Mouse (Mus musculus): Measurements from ENCODE around the gene Rab3a. TPM values are rescaled to one million over a fixed set of nuclear protein-coding genes. Genes with fewer than 3 reads are reported as not detected.

The Rab3a gene
- polyA plus RNA-seq, 1 experiment from 2014 or later, result 12.3 TPM

- ATAC-seq (ENCODE audit: insufficient number of reproducible peaks, low FRiP score, low TSS enrichment, low read depth), result no peak
- no peak overlapping the region for H3K4me2 ChIP-seq (ENCODE audit: low read depth, severe bottlenecking)
- H3K9ac ChIP-seq (ENCODE audit: low read length), result no peak overlapping the region
- 22% methylated on average over 11 of the region's 11 CpGs for WGBS
- no peaks in the 10 kb centered on the region for H3K9me3 ChIP-seq (ENCODE audit: control insufficient read depth, low read length)
- H3K27me3 ChIP-seq (ENCODE audit: control insufficient read depth, insufficient read depth, low read length), result peaks cover 6% of the 10 kb centered on the region
- DNase-seq (ENCODE audit: low spot score), result peak; percentile 79
- no peaks in the 10 kb centered on the region; the same call in 1 of the 2 replicates for H3K36me3 ChIP-seq (ENCODE audit: control insufficient read depth, insufficient read depth, low read length)
- no peak overlapping the region for H3K4me3 ChIP-seq (ENCODE audit: low read depth, low read length)
- H3K27ac ChIP-seq (replicated peaks; ENCODE audit: low read depth, low read length), result no peak overlapping the region
- H3K4me1 ChIP-seq (ENCODE audit: control insufficient read depth, insufficient read depth, low read length), result peaks cover 11% of the 10 kb centered on the region
These were observed 2.3 kb upstream of the Rab3a start for GRCm38 (mm10) chr8:70752000-70752764.

DNA sequence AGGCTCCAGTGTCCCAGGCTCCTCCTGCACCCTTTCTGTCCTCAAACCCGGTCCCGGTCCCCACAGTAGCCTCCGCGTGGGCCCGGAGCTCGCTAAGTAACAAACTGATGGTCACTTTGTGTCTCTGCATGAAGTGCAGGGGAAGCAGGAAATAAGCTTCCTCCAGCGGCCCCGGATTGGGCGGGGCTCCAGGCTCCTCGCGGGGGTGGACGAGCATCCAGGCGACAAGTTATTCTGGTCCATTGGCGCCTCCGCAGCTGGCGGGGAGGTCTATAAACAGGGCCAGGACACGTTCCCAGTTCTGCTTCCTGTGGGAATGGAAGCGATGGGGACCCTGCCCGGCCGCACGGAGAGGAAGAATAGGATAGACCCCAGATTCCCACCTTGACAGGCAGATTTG, 1.3 kb upstream of the Rab3a start:
- no peaks in the 10 kb centered on the region; the same call in 1 of the 2 replicates for H3K36me3 ChIP-seq (ENCODE audit: control insufficient read depth, insufficient read depth, low read length)
- no peak for ATAC-seq (ENCODE audit: insufficient number of reproducible peaks, low FRiP score, low TSS enrichment, low read depth)
- no peaks in the 10 kb centered on the region; the same call in 1 of the 2 replicates for H3K27me3 ChIP-seq (ENCODE audit: control insufficient read depth, insufficient read depth, low read length)
- no peak overlapping the region for H3K4me3 ChIP-seq (ENCODE audit: low read depth, low read length)
- 19% methylated on average over 21 of the region's 21 CpGs for WGBS
- peak overlapping the region; percentile 37; the same call in 1 of the 2 replicates for H3K9ac ChIP-seq (ENCODE audit: low read length)
- peak overlapping the region; percentile 58; the same call in 1 of the 2 replicates for H3K27ac ChIP-seq (replicated peaks; ENCODE audit: low read depth, low read length)
- peaks cover 11% of the 10 kb centered on the region for H3K4me1 ChIP-seq (ENCODE audit: control insufficient read depth, insufficient read depth, low read length)
- DNase-seq (ENCODE audit: low spot score), result peak; percentile 55
- H3K4me2 ChIP-seq (ENCODE audit: low read depth, severe bottlenecking), result peak overlapping the region; percentile 22; the same call in 1 of the 2 replicates
- H3K9me3 ChIP-seq (ENCODE audit: control insufficient read depth, low read length), result no peaks in the 10 kb centered on the region

GRCm38 (mm10) chr8:70754871-70755660, 587 bp downstream of the Rab3a start:
- Histone ChIP-seq H3K36me3 (ENCODE audit: control insufficient read depth, insufficient read depth, low read length) (peaks cover 3% of the 10 kb centered on the region; the same call in 1 of the 2 replicates), H3K27ac (replicated peaks; ENCODE audit: low read depth, low read length) (no peak overlapping the region), H3K27me3 (ENCODE audit: control insufficient read depth, insufficient read depth, low read length) (no peaks in the 10 kb centered on the region), H3K4me2 (ENCODE audit: low read depth, severe bottlenecking) (peak overlapping the region; percentile 84), H3K4me3 (ENCODE audit: low read depth, low read length) (peak overlapping the region; percentile 60), H3K9me3 (ENCODE audit: control insufficient read depth, low read length) (no peaks in the 10 kb centered on the region), H3K4me1 (ENCODE audit: control insufficient read depth, insufficient read depth, low read length) (peaks cover 14% of the 10 kb centered on the region), H3K9ac (ENCODE audit: low read length) (peak overlapping the region; percentile 64)
- DNase-seq (ENCODE audit: low spot score) (peak; percentile 65), ATAC-seq (ENCODE audit: insufficient number of reproducible peaks, low FRiP score, low TSS enrichment, low read depth) (peak; percentile 4)
- 17% methylated on average over 50 of the region's 50 CpGs for WGBS

DNA sequence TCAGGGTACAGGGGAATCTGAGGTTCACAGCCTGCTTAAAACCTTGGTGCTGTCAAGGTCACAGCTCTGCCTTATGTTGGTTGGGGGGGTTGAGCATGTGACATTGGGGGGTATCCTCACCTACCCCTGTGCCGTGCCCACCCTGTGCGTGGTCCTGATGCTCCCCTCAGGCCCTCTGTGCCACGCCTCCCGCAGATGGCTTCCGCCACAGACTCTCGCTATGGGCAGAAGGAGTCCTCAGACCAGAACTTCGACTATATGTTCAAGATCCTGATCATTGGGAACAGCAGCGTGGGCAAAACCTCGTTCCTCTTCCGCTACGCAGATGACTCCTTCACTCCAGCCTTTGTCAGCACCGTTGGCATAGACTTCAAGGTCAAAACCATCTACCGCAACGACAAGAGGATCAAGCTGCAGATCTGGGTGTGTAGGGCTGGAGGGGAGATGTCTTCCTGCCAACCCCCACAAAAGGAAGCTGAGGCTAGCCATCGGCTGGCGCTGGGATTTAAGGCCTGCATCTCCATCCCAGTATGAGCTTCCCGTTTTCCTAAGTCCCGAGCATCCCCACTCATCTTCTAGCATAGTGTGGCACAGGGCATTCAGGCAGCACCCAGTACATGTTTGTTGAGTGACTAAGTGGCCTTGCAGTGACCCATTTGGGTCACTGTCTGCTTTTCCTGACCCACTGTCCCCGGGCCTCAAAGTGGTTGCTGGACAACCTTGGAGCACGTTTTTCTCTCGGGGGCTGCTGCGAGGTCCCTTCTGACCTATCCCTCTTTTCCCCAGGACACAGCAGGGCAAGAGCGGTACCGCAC, 1.4 kb downstream of the Rab3a start:
- peaks cover 14% of the 10 kb centered on the region for H3K4me1 ChIP-seq (ENCODE audit: control insufficient read depth, insufficient read depth, low read length)
- WGBS, result 84% methylated on average over 24 of the region's 24 CpGs
- peak overlapping the region; percentile 84; the same call in 1 of the 2 replicates for H3K4me2 ChIP-seq (ENCODE audit: low read depth, severe bottlenecking)
- no peaks in the 10 kb centered on the region for H3K27me3 ChIP-seq (ENCODE audit: control insufficient read depth, insufficient read depth, low read length)
- ATAC-seq (ENCODE audit: insufficient number of reproducible peaks, low FRiP score, low TSS enrichment, low read depth), result no peak
- peaks cover 3% of the 10 kb centered on the region; the same call in 1 of the 2 replicates for H3K36me3 ChIP-seq (ENCODE audit: control insufficient read depth, insufficient read depth, low read length)
- no peak overlapping the region for H3K27ac ChIP-seq (replicated peaks; ENCODE audit: low read depth, low read length)
- no peak overlapping the region for H3K4me3 ChIP-seq (ENCODE audit: low read depth, low read length)
- no peak for DNase-seq (ENCODE audit: low spot score)
- H3K9ac ChIP-seq (ENCODE audit: low read length), result no peak overlapping the region
- H3K9me3 ChIP-seq (ENCODE audit: control insufficient read depth, low read length), result no peaks in the 10 kb centered on the region

DNA sequence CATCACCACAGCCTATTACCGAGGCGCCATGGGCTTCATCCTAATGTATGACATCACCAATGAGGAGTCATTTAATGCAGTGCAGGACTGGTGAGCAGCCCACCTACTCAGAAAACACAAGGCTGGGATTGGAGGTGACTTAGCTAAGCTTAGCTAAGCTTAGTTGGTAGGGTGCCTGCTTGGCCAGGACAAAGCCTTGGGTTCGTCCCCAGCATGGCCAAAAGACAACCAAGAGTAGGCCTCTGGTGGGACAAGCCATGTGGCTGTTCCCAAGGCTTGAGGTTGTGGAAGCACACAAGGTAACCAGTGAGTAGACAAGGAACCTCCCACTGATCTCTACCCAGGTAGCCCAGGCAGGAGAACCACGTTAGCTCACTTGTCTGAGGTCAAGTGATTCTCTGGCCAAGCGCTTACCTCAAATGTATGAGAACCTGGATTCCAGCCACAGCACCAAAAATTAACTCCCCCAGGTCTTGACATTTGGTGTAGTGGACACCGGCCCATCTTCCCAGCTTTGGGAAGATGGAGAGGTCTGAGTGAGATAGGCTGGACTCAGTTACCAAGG, 2.1 kb downstream of the Rab3a start:
- DNase-seq (ENCODE audit: low spot score) (no peak), ATAC-seq (ENCODE audit: insufficient number of reproducible peaks, low FRiP score, low TSS enrichment, low read depth) (no peak)
- H3K9me3 ChIP-seq (ENCODE audit: control insufficient read depth, low read length), result no peaks in the 10 kb centered on the region
- H3K27me3 ChIP-seq (ENCODE audit: control insufficient read depth, insufficient read depth, low read length), result no peaks in the 10 kb centered on the region
- 92% methylated on average over 6 of the region's 6 CpGs for WGBS
- H3K4me2 ChIP-seq (ENCODE audit: low read depth, severe bottlenecking), result no peak overlapping the region
- H3K27ac ChIP-seq (replicated peaks; ENCODE audit: low read depth, low read length), result no peak overlapping the region
- H3K36me3 ChIP-seq (ENCODE audit: control insufficient read depth, insufficient read depth, low read length), result peaks cover 3% of the 10 kb centered on the region; the same call in 1 of the 2 replicates
- no peak overlapping the region for H3K4me3 ChIP-seq (ENCODE audit: low read depth, low read length)
- no peak overlapping the region for H3K9ac ChIP-seq (ENCODE audit: low read length)
- peaks cover 14% of the 10 kb centered on the region for H3K4me1 ChIP-seq (ENCODE audit: control insufficient read depth, insufficient read depth, low read length)

DNA sequence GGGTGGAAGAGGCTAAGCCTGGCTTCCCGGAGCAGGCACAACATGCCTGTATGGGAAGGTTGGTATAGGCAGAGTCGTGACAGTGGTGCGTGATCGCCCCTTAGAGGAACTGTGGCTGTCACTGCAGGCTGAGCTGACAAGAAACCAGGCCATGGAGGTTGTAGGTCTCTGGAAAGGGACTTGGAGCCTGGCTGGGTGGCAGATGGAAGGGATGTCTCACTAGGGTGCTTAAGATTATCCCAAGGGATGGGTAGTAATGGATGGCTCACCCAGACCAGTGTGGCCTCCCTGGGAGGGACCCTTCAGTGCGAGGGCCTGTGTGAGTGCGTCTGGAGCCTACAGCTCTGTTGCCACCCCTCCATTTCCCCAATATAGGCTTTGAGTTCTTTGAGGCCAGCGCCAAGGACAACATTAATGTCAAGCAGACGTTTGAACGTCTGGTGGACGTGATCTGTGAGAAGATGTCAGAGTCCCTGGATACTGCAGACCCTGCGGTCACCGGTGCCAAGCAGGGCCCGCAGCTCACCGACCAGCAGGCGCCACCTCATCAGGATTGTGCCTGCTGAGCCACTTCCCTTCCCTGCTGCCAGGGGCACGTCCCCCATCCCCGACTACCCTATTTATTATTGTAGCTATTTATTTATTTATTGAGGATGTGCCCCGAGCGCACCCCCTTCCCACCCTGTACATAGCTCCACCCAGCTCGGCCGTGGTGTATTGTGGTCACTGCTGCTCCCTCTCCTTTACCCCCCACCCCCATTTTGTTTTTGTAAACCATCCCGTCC, 3.2 kb downstream of the Rab3a start:
- Histone ChIP-seq H3K4me2 (ENCODE audit: low read depth, severe bottlenecking) (no peak overlapping the region), H3K9me3 (ENCODE audit: control insufficient read depth, low read length) (no peaks in the 10 kb centered on the region), H3K4me3 (ENCODE audit: low read depth, low read length) (no peak overlapping the region), H3K9ac (ENCODE audit: low read length) (no peak overlapping the region), H3K27me3 (ENCODE audit: control insufficient read depth, insufficient read depth, low read length) (no peaks in the 10 kb centered on the region), H3K27ac (replicated peaks; ENCODE audit: low read depth, low read length) (no peak overlapping the region), H3K4me1 (ENCODE audit: control insufficient read depth, insufficient read depth, low read length) (peaks cover 14% of the 10 kb centered on the region), H3K36me3 (ENCODE audit: control insufficient read depth, insufficient read depth, low read length) (peaks cover 3% of the 10 kb centered on the region; the same call in 1 of the 2 replicates)
- no peak for ATAC-seq (ENCODE audit: insufficient number of reproducible peaks, low FRiP score, low TSS enrichment, low read depth)
- DNase-seq (ENCODE audit: low spot score), result no peak
- WGBS, result 77% methylated on average over 22 of the region's 22 CpGs

DNA sequence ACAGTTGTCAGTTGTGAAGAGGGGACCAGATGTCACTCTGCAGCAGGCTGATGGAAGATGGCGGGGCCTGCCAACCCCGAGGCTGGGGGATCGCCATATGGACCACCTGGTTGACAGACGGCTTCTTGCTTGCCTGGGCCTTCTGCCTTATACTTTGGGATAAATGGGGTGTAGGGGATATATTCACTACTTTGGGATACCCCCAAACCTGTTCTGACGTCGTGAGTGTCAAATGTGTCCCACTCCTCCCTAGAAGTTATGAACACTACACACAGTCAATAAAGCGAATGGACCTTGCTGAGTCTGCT, 3.8 kb downstream of the Rab3a start:
- no peak for DNase-seq (ENCODE audit: low spot score)
- Histone ChIP-seq H3K9me3 (ENCODE audit: control insufficient read depth, low read length) (no peaks in the 10 kb centered on the region), H3K36me3 (ENCODE audit: control insufficient read depth, insufficient read depth, low read length) (peaks cover 3% of the 10 kb centered on the region; the same call in 1 of the 2 replicates), H3K27me3 (ENCODE audit: control insufficient read depth, insufficient read depth, low read length) (no peaks in the 10 kb centered on the region), H3K4me2 (ENCODE audit: low read depth, severe bottlenecking) (no peak overlapping the region), H3K9ac (ENCODE audit: low read length) (no peak overlapping the region), H3K4me1 (ENCODE audit: control insufficient read depth, insufficient read depth, low read length) (peaks cover 10% of the 10 kb centered on the region), H3K27ac (replicated peaks; ENCODE audit: low read depth, low read length) (no peak overlapping the region), H3K4me3 (ENCODE audit: low read depth, low read length) (no peak overlapping the region)
- no peak for ATAC-seq (ENCODE audit: insufficient number of reproducible peaks, low FRiP score, low TSS enrichment, low read depth)
- WGBS, result 84% methylated on average over 7 of the region's 7 CpGs
